Mouse (Mus musculus) stomach, embryonic 14.5 days (tissue): ENCODE measurements around the gene Degs2. TPM values are rescaled to one million over a fixed set of nuclear protein-coding genes. Genes with fewer than 3 reads are reported as not detected.

Experiments
- ATAC-seq: fragments of 200-750 bp; cut with Nextera tagmentation; 2 replicates; pipeline ENCODE4 v1.8.0; 2017; ENCODE audit warnings: low read depth, moderate TSS enrichment; ENCODE audit not compliant: insufficient number of reproducible peaks, insufficient read depth, low FRiP score
- H3K27ac ChIP-seq: fragments of 300-500 bp; sonication (generic); 2 replicates; pipeline ENCODE4 v1.5.1; 2014; ENCODE audit warnings: mild to moderate bottlenecking, low read length, moderate library complexity, mixed read lengths
- H3K27me3 ChIP-seq: fragments of 300-500 bp; sonication (generic); 2 replicates; pipeline ENCODE4 v1.6.1; 2014; ENCODE audit warnings: low read length, control low read depth, mixed read lengths; ENCODE audit not compliant: control insufficient read depth, insufficient read depth
- H3K36me3 ChIP-seq: fragments of 300-500 bp; sonication (generic); 2 replicates; pipeline ENCODE4 v1.6.1; 2014; ENCODE audit warnings: mild to moderate bottlenecking, control low read depth, low read length, moderate library complexity, mixed read lengths; ENCODE audit not compliant: control insufficient read depth, insufficient read depth
- H3K4me1 ChIP-seq: fragments of 300-500 bp; sonication (generic); 2 replicates; pipeline ENCODE4 v1.6.1; 2014; ENCODE audit warnings: low read length, control low read depth, mixed read lengths; ENCODE audit not compliant: control insufficient read depth, insufficient read depth
- H3K4me2 ChIP-seq: fragments of 300-500 bp; sonication (generic); replicated peaks from 2 replicates; pipeline ENCODE4 v1.6.1; 2014; ENCODE audit warnings: low read depth, low read length, control low read depth
- H3K4me3 ChIP-seq: fragments of 300-500 bp; sonication (generic); 2 replicates; pipeline ENCODE4 v1.5.1; 2014; ENCODE audit warnings: low read depth, low read length, control low read depth
- H3K9ac ChIP-seq: fragments of 300-500 bp; sonication (generic); replicated peaks from 2 replicates; pipeline ENCODE4 v1.6.1; 2014; ENCODE audit warnings: low read depth, mild to moderate bottlenecking, control low read depth, low read length, moderate library complexity, mixed read lengths
- H3K9me3 ChIP-seq: fragments of 300-500 bp; sonication (generic); 2 replicates; pipeline ENCODE4 v1.6.1; 2016; ENCODE audit warnings: low read depth, low read length, control low read depth; ENCODE audit not compliant: control insufficient read depth
- WGBS: fragments of 180-500 bp; shearing (Covaris S2); extraction: QIAGEN DNeasy Blood & Tissue Kit; methylation state at CpG from one replicate; pipeline ENCODE4 v1.1.7; 2014; 5-methylcytosine and 5-hydroxymethylcytosine counted together
- polyA plus RNA-seq: library from polyadenylated mRNA; unstranded; fragments of >200 nt; fragmentation: Nextera tagmentation; extraction: Ambion mirVana; gene quantifications from 2 replicates; pipeline ENCODE4 v1.2.1, GENCODE M21; 2014

Gene Degs2
- polyA plus RNA-seq: 17.3 and 17.9 TPM in 2 replicates

- Histone ChIP-seq H3K9ac (no peak within 1 kb of the TSS), H3K4me3 (peak within 1 kb of the TSS; percentile 21), H3K36me3 (no peaks in the 10 kb centered on the region), H3K4me1 (no peaks in the 10 kb centered on the region; the same call in 1 of the 2 replicates), H3K9me3 (no peaks in the 10 kb centered on the region), H3K27me3 (peaks cover 5% of the 10 kb centered on the region; the same call in 1 of the 2 replicates), H3K27ac (no peak within 1 kb of the TSS), H3K4me2 (peak within 1 kb of the TSS; percentile 40)
- peak; percentile 74 for ATAC-seq
- 0% methylated on average over 32 of the region's 32 CpGs for WGBS
Observed at GRCm38 (mm10) chr12:108702185-108702584, at the start of gene Degs2. Degs2 (minus strand) TSS chr12:108702315.

GRCm38 (mm10) chr12:108751790-108752189, 49.7 kb upstream of the Degs2 start:
- no peaks in the 10 kb centered on the region for H3K27me3 ChIP-seq
- H3K9ac ChIP-seq: no peak overlapping the region
- no peak overlapping the region for H3K27ac ChIP-seq
- H3K9me3 ChIP-seq: no peaks in the 10 kb centered on the region
- H3K4me1 ChIP-seq: no peaks in the 10 kb centered on the region
- H3K4me3 ChIP-seq: no peak overlapping the region
- no peaks in the 10 kb centered on the region for H3K36me3 ChIP-seq
- no peak overlapping the region for H3K4me2 ChIP-seq
- no peak for ATAC-seq
- 62% methylated on average over 9 of the region's 9 CpGs for WGBS

- no peak overlapping the region for H3K9ac ChIP-seq
- no peak overlapping the region for H3K4me2 ChIP-seq
- no peak overlapping the region for H3K4me3 ChIP-seq
- no peak overlapping the region for H3K27ac ChIP-seq
- H3K27me3 ChIP-seq: no peaks in the 10 kb centered on the region
- WGBS: 70% methylated on average over 3 of the region's 3 CpGs
- no peak for ATAC-seq
- no peaks in the 10 kb centered on the region for H3K4me1 ChIP-seq
- no peaks in the 10 kb centered on the region for H3K36me3 ChIP-seq
- no peaks in the 10 kb centered on the region for H3K9me3 ChIP-seq
Observed at GRCm38 (mm10) chr12:108750226-108750625, 48.1 kb upstream of the Degs2 start.

- no peaks in the 10 kb centered on the region for H3K36me3 ChIP-seq
- no peak overlapping the region for H3K9ac ChIP-seq
- H3K4me3 ChIP-seq: no peak overlapping the region
- no peak for ATAC-seq
- H3K27me3 ChIP-seq: no peaks in the 10 kb centered on the region
- 86% methylated on average over 9 of the region's 9 CpGs for WGBS
- no peaks in the 10 kb centered on the region for H3K4me1 ChIP-seq
- no peak overlapping the region for H3K4me2 ChIP-seq
- H3K9me3 ChIP-seq: no peaks in the 10 kb centered on the region
- H3K27ac ChIP-seq: no peak overlapping the region
Observed at GRCm38 (mm10) chr12:108749454-108749853, 47.3 kb upstream of the Degs2 start.

GRCm38 (mm10) chr12:108749019-108749418, 46.9 kb upstream of the Degs2 start:
- Histone ChIP-seq H3K9ac (no peak overlapping the region), H3K4me1 (no peaks in the 10 kb centered on the region), H3K27ac (no peak overlapping the region), H3K4me3 (no peak overlapping the region), H3K4me2 (no peak overlapping the region), H3K36me3 (no peaks in the 10 kb centered on the region), H3K27me3 (no peaks in the 10 kb centered on the region), H3K9me3 (no peaks in the 10 kb centered on the region)
- WGBS: 72% methylated on average over 6 of the region's 6 CpGs
- no peak for ATAC-seq

GRCm38 (mm10) chr12:108745990-108746389, 43.9 kb upstream of the Degs2 start:
- Histone ChIP-seq H3K27ac (no peak overlapping the region), H3K9ac (no peak overlapping the region), H3K4me1 (no peaks in the 10 kb centered on the region), H3K9me3 (no peaks in the 10 kb centered on the region), H3K27me3 (no peaks in the 10 kb centered on the region), H3K4me3 (no peak overlapping the region), H3K36me3 (no peaks in the 10 kb centered on the region), H3K4me2 (no peak overlapping the region)
- ATAC-seq: no peak

- H3K4me3 ChIP-seq: no peak overlapping the region
- H3K4me2 ChIP-seq: no peak overlapping the region
- ATAC-seq: no peak
- H3K27ac ChIP-seq: no peak overlapping the region
- no peaks in the 10 kb centered on the region for H3K9me3 ChIP-seq
- no peak overlapping the region for H3K9ac ChIP-seq
- 71% methylated on average over 4 of the region's 4 CpGs for WGBS
- H3K27me3 ChIP-seq: no peaks in the 10 kb centered on the region
- no peaks in the 10 kb centered on the region for H3K36me3 ChIP-seq
- H3K4me1 ChIP-seq: no peaks in the 10 kb centered on the region
Observed at GRCm38 (mm10) chr12:108742241-108742640, 40.1 kb upstream of the Degs2 start.

GRCm38 (mm10) chr12:108741472-108741871, 39.4 kb upstream of the Degs2 start:
- H3K27ac ChIP-seq: no peak overlapping the region
- no peaks in the 10 kb centered on the region for H3K4me1 ChIP-seq
- H3K9me3 ChIP-seq: no peaks in the 10 kb centered on the region
- ATAC-seq: no peak
- WGBS: 54% methylated on average over 2 of the region's 2 CpGs
- H3K4me3 ChIP-seq: no peak overlapping the region
- H3K27me3 ChIP-seq: no peaks in the 10 kb centered on the region
- H3K9ac ChIP-seq: no peak overlapping the region
- H3K4me2 ChIP-seq: no peak overlapping the region
- no peaks in the 10 kb centered on the region for H3K36me3 ChIP-seq

- Histone ChIP-seq H3K9ac (no peak overlapping the region), H3K27me3 (no peaks in the 10 kb centered on the region), H3K4me2 (no peak overlapping the region), H3K9me3 (no peaks in the 10 kb centered on the region), H3K4me3 (no peak overlapping the region), H3K4me1 (no peaks in the 10 kb centered on the region), H3K36me3 (no peaks in the 10 kb centered on the region), H3K27ac (no peak overlapping the region)
- no peak for ATAC-seq
- 93% methylated on average over 12 of the region's 12 CpGs for WGBS
Observed at GRCm38 (mm10) chr12:108738745-108739144, 36.6 kb upstream of the Degs2 start.
